Mouse (Mus musculus): ENCODE results near the gene Flot1.

- peak; percentile 54 for TF ChIP-seq CTCF (IDR thresholded peaks at IDR 0.05; ENCODE audit: low read depth)
- TF ChIP-seq EP300 (optimal IDR thresholded peaks at IDR 0.05), result no peak
Measured at GRCm38 (mm10) chr17:35843514-35843913, 20.5 kb downstream of the Flot1 start.

Measured in stomach, postnatal 0 days (tissue).